Mouse (Mus musculus) small intestine, adult 2 months (tissue): Measurements from ENCODE around the gene Appbp2. TPM values are rescaled to one million over a fixed set of nuclear protein-coding genes. Genes with fewer than 3 reads are reported as not detected.

Source experiments
- H3K27ac ChIP-seq: fragments of 200-500 bp; 2 replicates; pipeline ENCODE4 v1.5.1; 2012; ENCODE audit warnings: low read depth, low read length, control low read depth, inconsistent platforms; ENCODE audit not compliant: insufficient read depth
- H3K27me3 ChIP-seq: fragments of 200-500 bp; 2 replicates; pipeline ENCODE4 v1.6.1; 2012; ENCODE audit warnings: mild to moderate bottlenecking, moderate library complexity, low read length, inconsistent platforms; ENCODE audit not compliant: control insufficient read depth, insufficient read depth
- H3K36me3 ChIP-seq: fragments of 200-500 bp; 2 replicates; pipeline ENCODE4 v1.6.1; 2012; ENCODE audit warnings: mild to moderate bottlenecking, low read length, control low read depth, inconsistent platforms; ENCODE audit not compliant: control insufficient read depth, insufficient read depth
- H3K4me1 ChIP-seq: fragments of 200-500 bp; 2 replicates; pipeline ENCODE4 v1.6.1; 2012; ENCODE audit warnings: low read length, inconsistent platforms, mixed read lengths; ENCODE audit not compliant: control insufficient read depth, insufficient read depth, insufficient read length
- H3K4me3 ChIP-seq: fragments of 200-500 bp; 2 replicates; pipeline ENCODE4 v1.5.1; 2012; ENCODE audit warnings: low read depth, mild to moderate bottlenecking, control low read depth, inconsistent platforms, low read length, moderate library complexity
- CTCF ChIP-seq: fragments of 200-500 bp; IDR thresholded peaks from 2 replicates; pipeline ENCODE4 v1.5.1; 2012; ENCODE audit warnings: low read depth, mild to moderate bottlenecking, control low read depth, inconsistent platforms, low read length, moderate library complexity, mixed read lengths; ENCODE audit not compliant: insufficient replicate concordance, insufficient read length; ENCODE audit errors: extremely low read depth
- POLR2A ChIP-seq: fragments of 200-500 bp; IDR thresholded peaks from 2 replicates; pipeline ENCODE4 v1.6.1; 2012; ENCODE audit warnings: low read depth, mild to moderate bottlenecking, control low read depth, inconsistent platforms, low read length, moderate library complexity
- WGBS: fragments of 180-500 bp; shearing (Covaris S2); methylation state at CpG from one replicate; pipeline ENCODE4 v1.1.7; 2018; 5-methylcytosine and 5-hydroxymethylcytosine counted together
- polyA plus RNA-seq: library from polyadenylated mRNA; depleted of rRNA; stranded (reverse); fragments of >200 nt; gene quantifications from 2 replicates; pipeline ENCODE4 v1.2.3, GENCODE M21; 2012

Gene Appbp2
- polyA plus RNA-seq, 1 experiment: 4.7 TPM

GRCm38 (mm10) chr11:85267393-85267792 is 32.5 kb upstream of the Appbp2 start:
- Histone ChIP-seq H3K36me3 (no peaks in the 10 kb centered on the region), H3K27ac (no peak overlapping the region), H3K4me1 (no peaks in the 10 kb centered on the region), H3K27me3 (no peaks in the 10 kb centered on the region), H3K4me3 (no peak overlapping the region)
- 90% methylated on average over 1 of the region's 1 CpGs for WGBS
- TF ChIP-seq CTCF: no peak
- TF ChIP-seq POLR2A: no peak

- WGBS: 74% methylated on average over 5 of the region's 5 CpGs
- Histone ChIP-seq H3K4me3 (no peak overlapping the region), H3K27me3 (no peaks in the 10 kb centered on the region), H3K36me3 (no peaks in the 10 kb centered on the region), H3K27ac (no peak overlapping the region), H3K4me1 (no peaks in the 10 kb centered on the region)
- TF ChIP-seq CTCF: no peak
- TF ChIP-seq POLR2A: no peak
These were observed 29.7 kb upstream of the Appbp2 start for GRCm38 (mm10) chr11:85264635-85265034.

DNA sequence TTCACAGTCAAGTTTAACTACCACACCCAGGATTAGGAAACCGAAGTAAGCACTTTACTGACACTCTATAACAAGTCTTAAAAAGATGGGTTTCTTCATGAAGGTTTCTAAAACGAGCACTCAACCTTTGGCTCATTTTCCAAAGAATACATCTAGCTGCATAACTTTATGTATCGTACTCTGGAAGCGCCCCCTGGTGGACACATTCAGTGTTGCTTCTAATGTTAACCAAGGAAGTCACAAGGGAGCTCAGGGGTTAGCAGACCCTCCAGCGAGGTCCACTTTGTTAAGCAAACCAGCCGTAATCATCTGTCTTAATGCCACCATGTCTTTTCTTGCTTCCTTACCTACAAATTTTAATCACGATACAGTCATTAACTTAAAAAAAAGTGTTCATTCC is 26.3 kb upstream of the Appbp2 start:
- Histone ChIP-seq H3K36me3 (no peaks in the 10 kb centered on the region), H3K27me3 (no peaks in the 10 kb centered on the region), H3K27ac (no peak overlapping the region), H3K4me3 (no peak overlapping the region), H3K4me1 (no peaks in the 10 kb centered on the region)
- 18% methylated on average over 7 of the region's 7 CpGs for WGBS
- TF ChIP-seq POLR2A (no peak), CTCF (peak; percentile 54; the same call in 1 of the 2 replicates)

- 82% methylated on average over 11 of the region's 11 CpGs for WGBS
- H3K36me3 ChIP-seq: no peaks in the 10 kb centered on the region
- H3K27me3 ChIP-seq: no peaks in the 10 kb centered on the region
- no peak overlapping the region for H3K27ac ChIP-seq
- TF ChIP-seq CTCF: no peak
- TF ChIP-seq POLR2A: no peak
- H3K4me3 ChIP-seq: no peak overlapping the region
- H3K4me1 ChIP-seq: 0 out of 2 replicates have a peak, but pooled peaks cover under 1% of the 10 kb centered on the region
These were observed 24.0 kb upstream of the Appbp2 start for GRCm38 (mm10) chr11:85258966-85259365.

DNA sequence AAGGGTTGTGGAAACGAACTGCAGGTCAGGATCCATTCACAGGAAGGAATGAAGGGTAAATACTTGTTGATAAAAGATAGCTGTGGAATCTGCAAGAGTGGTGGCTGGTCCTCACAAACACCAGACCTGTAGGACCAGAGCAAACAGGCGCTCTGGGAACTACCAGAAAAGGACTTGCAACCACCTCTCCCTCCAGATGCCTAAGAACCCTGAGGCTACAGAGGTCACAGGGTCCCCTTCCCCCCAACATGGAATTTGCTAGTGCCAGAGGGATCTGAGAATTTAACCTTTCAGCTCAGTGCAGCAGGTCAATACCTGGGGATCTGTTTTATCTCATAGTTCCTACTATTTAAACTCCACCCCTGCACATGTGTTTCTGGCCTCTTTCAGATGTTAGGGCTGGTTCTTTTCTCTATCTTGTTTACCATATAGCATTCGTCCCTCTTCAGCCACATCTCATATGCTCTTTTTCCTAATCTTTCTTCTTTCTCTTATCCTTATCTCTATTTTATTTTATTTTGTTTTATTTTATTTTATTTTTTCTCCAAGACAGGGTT is 20.6 kb upstream of the Appbp2 start:
- WGBS: 50% methylated on average over 3 of the region's 3 CpGs
- H3K4me1 ChIP-seq: peaks cover 5% of the 10 kb centered on the region; the same call in 1 of the 2 replicates

DNA sequence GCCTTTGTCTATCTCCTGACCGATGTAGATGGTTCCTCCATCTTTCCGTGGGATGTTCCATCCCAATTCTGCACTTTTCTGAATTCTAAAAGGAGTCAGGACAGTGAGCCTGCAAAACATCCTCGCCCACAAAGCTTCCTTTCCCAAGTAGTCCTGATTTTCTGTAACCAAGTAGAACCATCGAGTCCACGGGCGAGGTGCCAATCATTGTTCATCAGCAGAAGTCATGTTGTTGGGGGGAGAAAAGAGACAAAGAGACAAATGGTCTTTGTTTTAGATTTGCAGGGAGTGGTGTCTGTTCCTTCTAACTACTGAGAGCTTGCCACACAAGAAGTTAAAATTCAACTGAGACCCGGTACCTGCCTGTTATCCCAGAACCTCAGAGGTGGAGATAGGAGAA is 18.7 kb upstream of the Appbp2 start:
- H3K27ac ChIP-seq: no peak overlapping the region
- TF ChIP-seq CTCF (no peak), POLR2A (no peak)
- no peak overlapping the region for H3K4me3 ChIP-seq
- no peaks in the 10 kb centered on the region for H3K36me3 ChIP-seq
- peaks cover 5% of the 10 kb centered on the region; the same call in 1 of the 2 replicates for H3K4me1 ChIP-seq
- WGBS: 35% methylated on average over 7 of the region's 7 CpGs
- no peaks in the 10 kb centered on the region for H3K27me3 ChIP-seq

More for the DNA sequence above, 20.6 kb upstream of the Appbp2 start:
- no peak overlapping the region for H3K27ac ChIP-seq
- no peak overlapping the region for H3K4me3 ChIP-seq
- no peak for TF ChIP-seq POLR2A
- TF ChIP-seq CTCF: no peak
- H3K36me3 ChIP-seq: no peaks in the 10 kb centered on the region
- H3K27me3 ChIP-seq: no peaks in the 10 kb centered on the region

- H3K27ac ChIP-seq: no peak overlapping the region
- H3K4me1 ChIP-seq: peaks cover 5% of the 10 kb centered on the region; the same call in 1 of the 2 replicates
- H3K4me3 ChIP-seq: no peak overlapping the region
- TF ChIP-seq CTCF: no peak
- no peak for TF ChIP-seq POLR2A
- 72% methylated on average over 5 of the region's 5 CpGs for WGBS
- H3K36me3 ChIP-seq: no peaks in the 10 kb centered on the region
- no peaks in the 10 kb centered on the region for H3K27me3 ChIP-seq
These were observed 18.1 kb upstream of the Appbp2 start for GRCm38 (mm10) chr11:85253006-85253405.

- 90% methylated on average over 5 of the region's 5 CpGs for WGBS
These were observed 17.0 kb upstream of the Appbp2 start for GRCm38 (mm10) chr11:85251955-85252354.

More at GRCm38 (mm10) chr11:85251955-85252354, 17.0 kb upstream of the Appbp2 start:
- Histone ChIP-seq H3K4me1 (peaks cover 5% of the 10 kb centered on the region; the same call in 1 of the 2 replicates), H3K4me3 (no peak overlapping the region), H3K27ac (no peak overlapping the region), H3K36me3 (no peaks in the 10 kb centered on the region), H3K27me3 (no peaks in the 10 kb centered on the region)
- TF ChIP-seq CTCF: no peak
- TF ChIP-seq POLR2A: no peak
